Mouse (Mus musculus): Measurements from ENCODE around the gene Phykpl. TPM values are rescaled to one million over a fixed set of nuclear protein-coding genes. Genes with fewer than 3 reads are reported as not detected.
"Not testable (repeated sequence)": the region's sequence is repeated elsewhere in the genome, so short reads cannot be mapped to it uniquely, and the experiment has no call there.

Phykpl gene
- polyA plus RNA-seq, 2 experiments: 16.7 to 20.5 TPM

- peaks cover 3% of the 10 kb centered on the region for H3K4me1 ChIP-seq (ENCODE audit: control insufficient read depth, insufficient read depth, low read length)
- DNase-seq (ENCODE audit: low spot score) (peak; percentile 60), ATAC-seq (ENCODE audit: low FRiP score, low read depth) (peak; percentile 54)
- peak overlapping the region; percentile 36 for H3K4me3 ChIP-seq (replicated peaks; ENCODE audit: low read length)
- H3K9me3 ChIP-seq (ENCODE audit: control insufficient read depth, low read length): no peaks in the 10 kb centered on the region
- H3K9ac ChIP-seq (ENCODE audit: low read depth, low read length, severe bottlenecking): peak overlapping the region; percentile 57
- 4% methylated on average over 12 of the region's 14 CpGs for WGBS
- peak overlapping the region; percentile 53; the same call in 1 of the 2 replicates for H3K27ac ChIP-seq (replicated peaks; ENCODE audit: low read depth, low read length)
- H3K36me3 ChIP-seq (ENCODE audit: control insufficient read depth, insufficient read depth, low read length): no peaks in the 10 kb centered on the region
- peak; percentile 39; the same call in 1 of the 2 replicates for TF ChIP-seq POLR2A (IDR thresholded peaks at IDR 0.05; ENCODE audit: borderline replicate concordance, extremely low read depth, insufficient read depth, insufficient read length)
- H3K27me3 ChIP-seq (ENCODE audit: control insufficient read depth, insufficient read depth, low read length): no peaks in the 10 kb centered on the region
- H3K4me2 ChIP-seq (replicated peaks; ENCODE audit: low read depth, low read length, severe bottlenecking): peak overlapping the region; percentile 63
Observed at GRCm38 (mm10) chr11:51615601-51616000, 31.0 kb downstream of the Phykpl start.

GRCm38 (mm10) chr11:51616113-51616512, 31.6 kb downstream of the Phykpl start:
- H3K9ac ChIP-seq (ENCODE audit: low read depth, low read length, severe bottlenecking): peak overlapping the region; percentile 57
- not testable (repeated sequence) for H3K27me3 ChIP-seq (ENCODE audit: control insufficient read depth, insufficient read depth, low read length); H3K4me1 ChIP-seq (ENCODE audit: control insufficient read depth, insufficient read depth, low read length); ATAC-seq (ENCODE audit: low FRiP score, low read depth); H3K36me3 ChIP-seq (ENCODE audit: control insufficient read depth, insufficient read depth, low read length); H3K9me3 ChIP-seq (ENCODE audit: control insufficient read depth, low read length); H3K27ac ChIP-seq (replicated peaks; ENCODE audit: low read depth, low read length); DNase-seq (ENCODE audit: low spot score)
- 89% methylated on average over 7 of the region's 7 CpGs for WGBS
- peak overlapping the region; percentile 63 for H3K4me2 ChIP-seq (replicated peaks; ENCODE audit: low read depth, low read length, severe bottlenecking)
- peak overlapping the region; percentile 36 for H3K4me3 ChIP-seq (replicated peaks; ENCODE audit: low read length)

DNA sequence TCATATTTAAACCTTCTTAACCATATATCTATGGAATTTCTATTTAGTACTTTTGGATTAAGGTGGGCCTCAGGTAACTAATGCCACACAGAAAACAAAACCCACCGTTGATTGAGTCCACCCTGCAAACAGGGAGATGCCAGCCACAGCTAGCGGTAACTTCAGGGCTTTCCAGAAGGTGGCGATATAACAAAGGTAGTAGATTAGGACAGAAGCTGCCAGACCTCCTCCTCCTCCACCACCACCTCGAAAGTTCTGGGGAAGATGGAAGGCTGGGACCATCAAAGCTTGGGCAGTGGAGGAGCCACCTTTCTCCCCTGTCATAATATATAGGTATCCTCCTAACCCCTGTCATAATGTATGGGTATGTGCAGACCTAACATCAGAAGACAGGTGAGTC, 33.1 kb downstream of the Phykpl start:
- WGBS: 5% methylated on average over 4 of the region's 4 CpGs
- peak; percentile 84 for DNase-seq (ENCODE audit: low spot score)

DNA sequence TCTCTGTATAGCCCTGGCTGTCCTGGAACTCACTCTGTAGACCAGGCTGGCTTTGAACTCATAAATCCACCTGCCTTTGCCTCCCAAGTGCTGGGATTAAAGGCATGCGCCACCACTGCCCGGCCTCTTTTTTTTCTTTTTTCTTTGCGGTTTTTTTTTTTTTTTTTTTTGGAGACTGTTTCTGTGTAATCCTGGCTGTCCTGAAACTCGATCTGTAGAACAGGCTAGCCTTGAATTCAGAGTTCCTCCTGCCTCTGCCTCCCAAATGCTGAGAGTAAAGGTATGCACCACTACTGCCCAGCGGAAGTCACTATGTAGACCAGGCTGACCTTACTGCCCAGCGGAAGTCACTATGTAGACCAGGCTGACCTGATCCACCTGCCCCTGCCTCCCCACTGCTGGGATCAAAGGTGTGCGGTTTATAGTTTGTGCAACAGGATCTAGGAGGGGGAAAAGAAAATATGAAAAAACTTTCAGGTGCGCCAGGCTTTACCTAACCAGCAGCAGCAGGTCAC, 34.4 kb downstream of the Phykpl start:
- Histone ChIP-seq H3K27ac (replicated peaks; ENCODE audit: low read depth, low read length) (no peak overlapping the region), H3K9me3 (ENCODE audit: control insufficient read depth, low read length) (no peaks in the 10 kb centered on the region), H3K4me3 (replicated peaks; ENCODE audit: low read length) (peak overlapping the region; percentile 81), H3K36me3 (ENCODE audit: control insufficient read depth, insufficient read depth, low read length) (peaks cover 21% of the 10 kb centered on the region), H3K9ac (ENCODE audit: low read depth, low read length, severe bottlenecking) (no peak overlapping the region), H3K4me1 (ENCODE audit: control insufficient read depth, insufficient read depth, low read length) (peaks cover 9% of the 10 kb centered on the region), H3K27me3 (ENCODE audit: control insufficient read depth, insufficient read depth, low read length) (no peaks in the 10 kb centered on the region), H3K4me2 (replicated peaks; ENCODE audit: low read depth, low read length, severe bottlenecking) (peak overlapping the region; percentile 44)
- WGBS: 51% methylated on average over 8 of the region's 8 CpGs
- DNase-seq (ENCODE audit: low spot score): no peak
- no peak; the same call in 1 of the 2 replicates for ATAC-seq (ENCODE audit: low FRiP score, low read depth)
- TF ChIP-seq POLR2A (IDR thresholded peaks at IDR 0.05; ENCODE audit: borderline replicate concordance, extremely low read depth, insufficient read depth, insufficient read length): no peak

More for the DNA sequence above, 33.1 kb downstream of the Phykpl start:
- Histone ChIP-seq H3K9ac (ENCODE audit: low read depth, low read length, severe bottlenecking) (no peak overlapping the region), H3K4me3 (replicated peaks; ENCODE audit: low read length) (no peak overlapping the region), H3K4me2 (replicated peaks; ENCODE audit: low read depth, low read length, severe bottlenecking) (no peak overlapping the region), H3K27me3 (ENCODE audit: control insufficient read depth, insufficient read depth, low read length) (no peaks in the 10 kb centered on the region), H3K27ac (replicated peaks; ENCODE audit: low read depth, low read length) (no peak overlapping the region), H3K36me3 (ENCODE audit: control insufficient read depth, insufficient read depth, low read length) (peaks cover 9% of the 10 kb centered on the region; the same call in 1 of the 2 replicates), H3K4me1 (ENCODE audit: control insufficient read depth, insufficient read depth, low read length) (peaks cover 9% of the 10 kb centered on the region), H3K9me3 (ENCODE audit: control insufficient read depth, low read length) (no peaks in the 10 kb centered on the region)
- TF ChIP-seq POLR2A (IDR thresholded peaks at IDR 0.05; ENCODE audit: borderline replicate concordance, extremely low read depth, insufficient read depth, insufficient read length): no peak
- ATAC-seq (ENCODE audit: low FRiP score, low read depth): no peak

GRCm38 (mm10) chr11:51619409-51620060, 35.0 kb downstream of the Phykpl start, which contains the start of gene Nhp2:
Gene Nhp2, plus strand, starts transcription at chr11:51619735.
- peak within 1 kb of the TSS; percentile 44; the same call in 1 of the 2 replicates for H3K27ac ChIP-seq (replicated peaks; ENCODE audit: low read depth, low read length)
- 1% methylated on average over 51 of the region's 51 CpGs for WGBS

More at GRCm38 (mm10) chr11:51619409-51620060, 35.0 kb downstream of the Phykpl start, which contains the start of gene Nhp2:
- Histone ChIP-seq H3K36me3 (ENCODE audit: control insufficient read depth, insufficient read depth, low read length) (peaks cover 27% of the 10 kb centered on the region), H3K4me1 (ENCODE audit: control insufficient read depth, insufficient read depth, low read length) (peaks cover 9% of the 10 kb centered on the region), H3K9me3 (ENCODE audit: control insufficient read depth, low read length) (no peaks in the 10 kb centered on the region), H3K27me3 (ENCODE audit: control insufficient read depth, insufficient read depth, low read length) (no peaks in the 10 kb centered on the region), H3K4me2 (replicated peaks; ENCODE audit: low read depth, low read length, severe bottlenecking) (peak within 1 kb of the TSS; percentile 70), H3K4me3 (replicated peaks; ENCODE audit: low read length) (peak within 1 kb of the TSS; percentile 81), H3K9ac (ENCODE audit: low read depth, low read length, severe bottlenecking) (peak within 1 kb of the TSS; percentile 76)
- DNase-seq (ENCODE audit: low spot score) (peak; percentile 98), ATAC-seq (ENCODE audit: low FRiP score, low read depth) (peak; percentile 94)
- 0 out of 2 replicates have a peak, but pooled peaks have one; percentile 16 for TF ChIP-seq POLR2A (IDR thresholded peaks at IDR 0.05; ENCODE audit: borderline replicate concordance, extremely low read depth, insufficient read depth, insufficient read length)
